Mouse (Mus musculus): ENCODE data around the gene Lgr4.

- TF ChIP-seq CTCF (conservative IDR thresholded peaks at IDR 0.05; ENCODE audit: low read length) (no peak), NANOG (IDR thresholded peaks at IDR 0.05; ENCODE audit: borderline replicate concordance, low read length) (no peak), POU5F1 (IDR thresholded peaks at IDR 0.05; ENCODE audit: borderline replicate concordance, low read length) (no peak)
These were observed 2.8 kb upstream of the Lgr4 start for GRCm38 (mm10) chr2:109914601-109915000.
